Mouse (Mus musculus) cerebellum, adult 2 months (tissue): Measurements from ENCODE around the gene Cpsf4.

Experiments
- CTCF ChIP-seq: fragments of 200-500 bp; IDR thresholded peaks from 2 replicates; pipeline ENCODE4 v1.5.1; 2011; ENCODE audit warnings: low read depth, mild to moderate bottlenecking, control low read depth, low read length, moderate library complexity, borderline replicate concordance; ENCODE audit not compliant: insufficient read depth
- POLR2A ChIP-seq: fragments of 200-500 bp; IDR thresholded peaks from 2 replicates; pipeline ENCODE4 v1.6.1; 2011; ENCODE audit warnings: low read length, control low read depth, borderline replicate concordance; ENCODE audit not compliant: insufficient read depth

- peak; percentile 64; the same call in 1 of the 2 replicates for TF ChIP-seq POLR2A
- no peak for TF ChIP-seq CTCF
Measured at GRCm38 (mm10) chr5:145203936-145204691, 37.1 kb downstream of the Cpsf4 start, which contains the start of gene Zkscan5.
